Mouse (Mus musculus): ENCODE results near the gene Cebpe. TPM values are rescaled to one million over a fixed set of nuclear protein-coding genes. Genes with fewer than 3 reads are reported as not detected.

Gene Cebpe
- total RNA-seq, 2 experiments from 2014 or later, result 0.78 to 1.6 TPM

DNA sequence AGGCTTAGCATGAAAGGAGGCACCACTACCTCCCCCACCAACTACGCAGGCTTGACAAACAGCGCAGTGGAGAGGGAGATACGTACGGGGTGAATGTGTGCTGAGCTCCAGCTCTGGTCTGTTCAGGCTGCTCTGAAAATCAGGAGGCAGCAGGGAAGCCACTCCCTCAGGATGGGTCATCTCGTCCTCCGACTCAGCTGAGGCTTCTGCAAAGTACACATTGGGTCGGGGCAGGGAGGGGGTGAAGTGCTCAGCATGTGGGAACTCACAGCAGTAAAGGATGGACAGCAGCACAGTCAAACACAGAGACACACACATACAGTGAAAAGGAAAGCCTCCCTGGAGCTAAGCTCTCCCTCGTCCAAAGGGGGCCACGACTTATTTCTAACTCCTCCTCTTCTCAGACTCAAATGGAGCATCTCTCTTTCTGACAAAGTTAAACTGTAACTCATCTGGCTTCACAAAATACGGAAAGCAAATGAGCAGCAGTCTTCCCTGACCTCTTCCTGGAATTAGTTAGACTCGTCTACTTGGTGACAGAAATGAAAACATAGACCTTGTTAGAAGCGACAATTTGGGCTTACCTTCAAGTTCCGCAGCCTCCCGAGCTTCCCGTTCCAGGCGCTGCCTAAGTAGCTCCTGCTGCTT, 33.2 kb downstream of the Cebpe start:
- no peak for DNase-seq (ENCODE audit: low spot score in 2 of 2)

DNA sequence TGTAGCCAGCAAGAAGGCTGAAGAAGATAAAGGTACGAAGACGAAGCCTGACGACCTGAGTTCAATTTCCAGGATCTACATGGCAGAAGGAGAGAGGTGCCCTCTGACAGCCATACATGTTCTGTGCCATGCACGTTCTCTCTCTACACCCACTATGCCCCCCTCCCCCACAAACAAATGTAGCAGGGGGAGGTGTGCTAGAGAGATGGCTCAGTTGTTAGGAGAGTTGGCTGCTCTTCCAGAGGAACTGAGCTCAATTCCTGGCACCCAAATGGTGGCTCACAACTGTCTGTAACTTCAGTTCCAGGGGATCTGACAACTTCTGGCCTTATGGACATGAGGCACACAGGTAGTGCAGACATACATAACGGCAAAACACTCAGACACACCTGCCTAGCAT, 35.7 kb downstream of the Cebpe start:
- no peak for DNase-seq (ENCODE audit: low spot score in 2 of 2)

DNA sequence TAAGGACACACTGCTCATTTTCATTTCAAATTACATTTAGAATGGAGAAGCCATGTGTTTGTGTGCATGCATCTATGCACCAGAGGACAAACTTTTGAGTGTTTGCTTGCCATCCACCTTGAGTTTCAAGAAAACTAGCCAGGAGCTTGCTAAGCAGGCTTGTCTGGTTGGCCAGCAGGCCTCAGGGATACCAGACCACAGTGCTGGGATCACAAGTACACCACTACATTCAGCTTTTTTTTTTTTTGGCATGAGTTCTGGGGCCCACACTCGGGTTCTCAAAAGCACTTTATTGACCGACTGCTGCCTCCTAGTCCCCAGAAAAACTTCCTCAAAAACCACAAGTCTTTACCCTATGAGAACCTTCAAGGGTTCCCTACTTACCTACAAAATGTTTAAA, 37.7 kb downstream of the Cebpe start:
- DNase-seq (ENCODE audit: low spot score in 2 of 2), result no peak

DNA sequence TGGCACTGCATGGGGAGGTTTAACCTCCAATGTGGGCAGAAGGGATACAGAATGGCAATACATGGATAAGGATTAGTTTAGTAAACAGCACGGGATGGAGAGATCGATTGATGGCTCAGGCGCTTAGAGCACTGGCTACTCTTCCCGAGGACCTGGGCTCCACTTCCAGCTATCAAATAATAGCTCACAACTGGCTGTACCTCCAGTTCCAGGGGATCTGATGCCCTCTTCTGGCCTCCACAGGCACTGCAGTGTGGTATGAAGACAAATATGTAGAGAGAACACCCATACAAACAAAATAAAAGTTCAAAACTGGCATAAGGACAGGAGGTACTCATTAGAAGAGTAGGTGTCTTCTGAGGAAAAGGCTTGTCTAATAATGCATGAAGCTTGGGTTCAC, 42.6 kb downstream of the Cebpe start:
- DNase-seq (ENCODE audit: low spot score in 2 of 2), result peak in 1 of 2 experiments; percentile 30

DNA sequence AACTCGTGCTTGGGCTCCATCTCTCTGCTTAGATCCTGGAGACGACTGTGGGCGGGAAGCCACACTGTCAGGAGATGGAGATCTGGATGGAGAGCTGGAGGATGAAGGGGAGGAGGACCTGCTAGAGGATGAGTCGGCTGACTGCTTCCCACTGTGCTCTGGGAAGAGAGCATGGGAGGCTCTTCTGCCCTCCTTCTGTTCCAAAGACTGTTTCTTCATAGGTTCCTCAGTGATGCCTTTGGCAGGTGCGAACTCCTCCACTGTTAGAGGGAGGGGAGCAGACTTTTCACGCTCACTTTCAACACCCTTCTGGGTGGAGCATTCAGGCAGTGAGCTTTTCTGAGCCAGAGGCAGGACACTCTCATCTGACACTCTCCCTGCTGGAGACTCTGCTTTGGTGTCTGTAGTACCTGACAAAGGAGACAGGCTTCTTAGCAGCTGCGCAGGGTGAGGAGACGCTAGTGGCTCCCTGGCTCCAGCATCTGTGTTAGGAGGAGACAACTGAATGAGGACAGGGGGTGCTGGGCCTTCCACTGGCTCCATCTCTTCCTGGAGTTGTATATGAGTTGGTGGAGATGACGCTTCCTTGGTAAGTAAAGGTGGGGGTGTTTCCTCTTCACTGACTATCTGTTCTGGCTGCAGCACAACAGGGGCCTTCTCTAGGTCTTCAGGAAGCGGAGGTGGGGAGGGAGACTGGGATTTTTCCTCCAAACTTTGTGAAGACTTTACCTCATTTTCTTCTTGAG, 47.3 kb downstream of the Cebpe start:
- DNase-seq (ENCODE audit: low spot score in 2 of 2), result no peak

Other genes with a start within 250 kb of the Cebpe start
- 10 to 100 TPM; 77.0 to 88.0 TPM for gene Lrp10, start 248.0 kb downstream of the Cebpe start, total RNA-seq (2021)
- 1 to 10 TPM; 1.6 to 2.3 TPM for gene Rem2, start 236.1 kb downstream of the Cebpe start, total RNA-seq (2021)
- 10 to 100 TPM; 47.0 to 51.8 TPM for gene Prmt5, start 194.6 kb downstream of the Cebpe start, total RNA-seq (2021)
- 10 to 100 TPM; 45.6 to 52.5 TPM for gene Haus4, start 157.6 kb downstream of the Cebpe start, total RNA-seq (2021)
- 10 to 100 TPM; 27.3 to 27.5 TPM for gene Ajuba, start 134.6 kb downstream of the Cebpe start, total RNA-seq (2021)
- gene 4931414P19Rik, start 106.2 kb downstream of the Cebpe start, total RNA-seq (2021), result 1 to 10 TPM; 6.4 to 7.8 TPM
- 100 to 1,000 TPM; 219 to 220 TPM for gene Psmb5, start 94.2 kb downstream of the Cebpe start, total RNA-seq (2021)
- gene Psmb11, start 90.7 kb downstream of the Cebpe start, total RNA-seq (2021), result not detected
- not detected for gene Gm17606, start 71.2 kb downstream of the Cebpe start, total RNA-seq (2021)
- gene Cdh24, start 70.8 kb downstream of the Cebpe start, total RNA-seq (2021), result 1 to 10 TPM; 4.0 to 5.2 TPM
- 10 to 100 TPM; 38.2 to 43.0 TPM for gene 1700123O20Rik, start 26.0 kb downstream of the Cebpe start, total RNA-seq (2021)
- 100 to 1,000 TPM; 252 to 273 TPM for gene Acin1, start 25.2 kb downstream of the Cebpe start, total RNA-seq (2021)
- under 1 TPM; 0.11 TPM for gene Gm29776, start 13.3 kb downstream of the Cebpe start, total RNA-seq (2021)
- gene Slc7a8, start 69.8 kb upstream of the Cebpe start, total RNA-seq (2021), result 10 to 100 TPM; 60.0 to 66.7 TPM
- gene Rnf212b, start 102.0 kb upstream of the Cebpe start, total RNA-seq (2021), result under 1 TPM; 0.37 to 0.42 TPM
- gene Homez, start 158.8 kb upstream of the Cebpe start, total RNA-seq (2021), result 10 to 100 TPM; 17.9 to 18.3 TPM
- 10 to 100 TPM; 16.9 to 21.0 TPM for gene Ppp1r3e, start 165.4 kb upstream of the Cebpe start, total RNA-seq (2021)
- 10 to 100 TPM; 55.3 to 65.3 TPM for gene Bcl2l2, start 171.2 kb upstream of the Cebpe start, total RNA-seq (2021)
- 10 to 100 TPM in 1 of 2 experiments, 1 to 10 TPM in 1; 5.5 to 13.0 TPM for gene Gm20521, start 171.3 kb upstream of the Cebpe start, total RNA-seq (2021)
- gene Pabpn1, start 180.3 kb upstream of the Cebpe start, total RNA-seq (2021), result 100 to 1,000 TPM; 334 to 350 TPM
- gene Slc22a17, start 201.0 kb upstream of the Cebpe start, total RNA-seq (2021), result 10 to 100 TPM; 63.7 to 68.4 TPM
- 10 to 100 TPM; 13.2 to 13.9 TPM for gene Efs, start 214.0 kb upstream of the Cebpe start, total RNA-seq (2021)
- gene Il25, start 220.5 kb upstream of the Cebpe start, total RNA-seq (2021), result not detected
- gene Cmtm5, start 224.1 kb upstream of the Cebpe start, total RNA-seq (2021), result 1 to 10 TPM; 2.4 to 3.8 TPM